Mouse (Mus musculus) heart, adult 2 months (tissue): ENCODE measurements around the gene Pick1.

Experiments used
- CTCF ChIP-seq: fragments of 200-600 bp; IDR thresholded peaks from 2 replicates; pipeline ENCODE4 v1.8.1; 2022; ENCODE audit warnings: antibody characterized with exemption, mild to moderate bottlenecking, moderate library complexity
- EP300 ChIP-seq: fragments of 200-500 bp; IDR thresholded peaks from 2 replicates; pipeline ENCODE4 v1.6.1; 2011; ENCODE audit warnings: low read depth, low read length, control low read depth; ENCODE audit not compliant: insufficient read depth
- POLR2A ChIP-seq: fragments of 200-500 bp; IDR thresholded peaks from 2 replicates; pipeline ENCODE4 v1.6.1; 2011; ENCODE audit warnings: mild to moderate bottlenecking, low read depth, low read length, control low read depth; ENCODE audit not compliant: insufficient read depth

DNA sequence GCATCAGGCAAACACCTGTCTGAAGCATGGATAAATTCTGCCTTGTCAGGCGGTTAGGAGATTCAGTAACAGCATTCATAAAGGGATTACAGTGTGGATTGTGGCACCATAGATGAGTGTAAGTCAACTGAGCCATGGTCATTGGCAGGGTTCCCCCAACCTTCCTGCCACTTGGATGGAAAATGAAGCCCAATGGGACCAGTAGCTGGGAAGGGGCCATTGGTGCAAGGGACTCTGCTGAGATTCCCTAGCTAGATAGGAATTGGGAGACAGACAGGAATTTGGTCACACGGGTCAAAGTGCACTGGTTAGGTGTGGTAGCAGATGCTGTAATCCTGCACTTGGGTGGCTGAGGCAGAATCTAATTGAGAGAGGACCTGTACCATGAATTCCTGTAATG lies 21.3 kb downstream of the Pick1 start:
- TF ChIP-seq CTCF = no peak
- TF ChIP-seq POLR2A = no peak
- TF ChIP-seq EP300 = no peak
